Mouse (Mus musculus) CH12.LX (cell line): ENCODE data around the gene Cdh22. TPM values are rescaled to one million over a fixed set of nuclear protein-coding genes. Genes with fewer than 3 reads are reported as not detected.

Source experiments
- DNase-seq: peaks from one replicate; pipeline ENCODE4 v3.0.0-alpha.2; 2013; ENCODE audit errors: extremely low read depth
- H3K27ac ChIP-seq: 2 replicates; pipeline ENCODE4 v1.5.1; 2012; ENCODE audit warnings: low read depth, mild to moderate bottlenecking, control low read depth, moderate library complexity; ENCODE audit not compliant: insufficient read depth
- H3K27me3 ChIP-seq: replicated peaks from 2 replicates; pipeline ENCODE3; 2012; ENCODE audit warnings: inconsistent platforms
- H3K36me3 ChIP-seq, 2 experiments: replicated peaks in 1 of 2; 2 replicates each; pipeline versions ENCODE3 to v1.6.1; 2012; ENCODE audit warnings: inconsistent platforms in 1 of 2, low read length in 1 of 2, mild to moderate bottlenecking in 1 of 2, mixed read lengths in 1 of 2, moderate library complexity in 1 of 2; ENCODE audit not compliant: control insufficient read depth in 1 of 2, insufficient read depth in 1 of 2
- H3K4me1 ChIP-seq, 2 experiments: 2 replicates each; pipeline ENCODE4 v1.6.1; 2012; ENCODE audit warnings: inconsistent platforms in 1 of 2, moderate library complexity in 1 of 2; ENCODE audit not compliant: insufficient read depth in 2 of 2, control insufficient read depth in 1 of 2
- H3K4me2 ChIP-seq: 2 replicates; pipeline ENCODE4 v1.6.1; 2012; ENCODE audit warnings: low read depth, mild to moderate bottlenecking, control low read depth; ENCODE audit not compliant: poor library complexity, insufficient read depth, severe bottlenecking
- H3K4me3 ChIP-seq, 3 experiments: fragments of 150-350 bp in 1 of 3; sonication (generic) in 1 of 3; replicated peaks in 1 of 3; 2 replicates each; pipeline versions ENCODE3 to v1.5.1; 2011 to 2012; ENCODE audit warnings: low read depth in 2 of 3, low read length in 2 of 3, mild to moderate bottlenecking in 2 of 3, moderate library complexity in 2 of 3, control low read depth in 1 of 3, improper control_type of control experiment in 1 of 3, inconsistent platforms in 1 of 3, mixed read lengths in 1 of 3; ENCODE audit not compliant: poor library complexity in 1 of 3
- H3K79me2 ChIP-seq: replicated peaks from 2 replicates; pipeline ENCODE4 v1.6.1; 2012; ENCODE audit warnings: mild to moderate bottlenecking, moderate library complexity; ENCODE audit not compliant: control insufficient read depth, poor library complexity, insufficient read depth, severe bottlenecking; ENCODE audit errors: extremely low read depth
- H3K9ac ChIP-seq: 2 replicates; pipeline ENCODE4 v1.6.1; 2012; ENCODE audit warnings: low read depth, mild to moderate bottlenecking, control low read depth, moderate library complexity; ENCODE audit not compliant: insufficient read depth
- H3K9me3 ChIP-seq: replicated peaks from 2 replicates; pipeline ENCODE3; 2012; ENCODE audit warnings: low read length, inconsistent platforms, mixed read lengths
- CHD2 ChIP-seq: IDR thresholded peaks from 2 replicates; pipeline ENCODE4 v1.6.1; 2011; ENCODE audit warnings: low read length, improper control_type of control experiment
- CTCF ChIP-seq, 2 experiments: IDR thresholded peaks in 1 of 2; conservative IDR thresholded peaks in 1 of 2; 2 replicates each; pipeline ENCODE4 v1.5.1; 2011 to 2012; ENCODE audit warnings: low read depth in 2 of 2, low read length in 2 of 2, improper control_type of control experiment in 1 of 2, inconsistent platforms in 1 of 2, mild to moderate bottlenecking in 1 of 2, moderate library complexity in 1 of 2
- ELF1 ChIP-seq: IDR thresholded peaks from 2 replicates; pipeline ENCODE4 v1.6.1; 2014; ENCODE audit warnings: low read depth, mild to moderate bottlenecking, inconsistent platforms, low read length, improper control_type of control experiment
- EP300 ChIP-seq: IDR thresholded peaks from 2 replicates; pipeline ENCODE4 v1.6.1; 2011; ENCODE audit warnings: low read length, improper control_type of control experiment
- HCFC1 ChIP-seq: IDR thresholded peaks from 2 replicates; pipeline ENCODE4 v1.6.1; 2012; ENCODE audit warnings: low read depth, mild to moderate bottlenecking, inconsistent platforms, low read length, improper control_type of control experiment
- IRF4 ChIP-seq: IDR thresholded peaks from 2 replicates; pipeline ENCODE4 v1.6.1; 2014; ENCODE audit warnings: low read depth, mild to moderate bottlenecking, inconsistent platforms, low read length, improper control_type of control experiment
- JUND ChIP-seq: conservative IDR thresholded peaks from 2 replicates; pipeline ENCODE4 v1.6.1; 2011; ENCODE audit warnings: low read depth, low read length, improper control_type of control experiment
- KAT2A ChIP-seq: IDR thresholded peaks from 2 replicates; pipeline ENCODE4 v1.6.1; 2012; ENCODE audit warnings: low read length, improper control_type of control experiment, inconsistent platforms; ENCODE audit not compliant: insufficient replicate concordance
- MAFK ChIP-seq: IDR thresholded peaks from 2 replicates; pipeline ENCODE4 v1.6.1; 2011; ENCODE audit warnings: low read length, improper control_type of control experiment; ENCODE audit not compliant: insufficient replicate concordance
- MAZ ChIP-seq: IDR thresholded peaks from 2 replicates; pipeline ENCODE4 v1.6.1; 2012; ENCODE audit warnings: low read depth, mild to moderate bottlenecking, inconsistent platforms, low read length, improper control_type of control experiment, moderate library complexity
- MEF2A ChIP-seq: IDR thresholded peaks from 2 replicates; pipeline ENCODE4 v1.6.1; 2014; ENCODE audit warnings: low read depth, mild to moderate bottlenecking, inconsistent platforms, low read length, improper control_type of control experiment, borderline replicate concordance
- MXI1 ChIP-seq: IDR thresholded peaks from 2 replicates; pipeline ENCODE4 v1.6.1; 2011; ENCODE audit warnings: mild to moderate bottlenecking, low read depth, low read length, improper control_type of control experiment
- MYC ChIP-seq: IDR thresholded peaks from 2 replicates; pipeline ENCODE4 v1.6.1; 2011; ENCODE audit warnings: low read depth, mild to moderate bottlenecking, improper control_type of control experiment, low read length
- NELFE ChIP-seq: IDR thresholded peaks from 2 replicates; pipeline ENCODE4 v1.6.1; 2011; ENCODE audit warnings: low read depth, low read length, improper control_type of control experiment
- NRF1 ChIP-seq: IDR thresholded peaks from 2 replicates; pipeline ENCODE4 v1.6.1; 2014; ENCODE audit warnings: low read depth, mild to moderate bottlenecking, inconsistent platforms, low read length, improper control_type of control experiment, moderate library complexity
- POLR2AphosphoS2 ChIP-seq: IDR thresholded peaks from 2 replicates; pipeline ENCODE4 v1.6.1; 2011; ENCODE audit warnings: low read depth, low read length, improper control_type of control experiment
- RAD21 ChIP-seq: IDR thresholded peaks from 2 replicates; pipeline ENCODE4 v1.6.1; 2011; ENCODE audit warnings: low read depth, mild to moderate bottlenecking, low read length, improper control_type of control experiment, moderate library complexity
- RCOR1 ChIP-seq: conservative IDR thresholded peaks from 2 replicates; pipeline ENCODE4 v1.6.1; 2012; ENCODE audit warnings: low read depth, mild to moderate bottlenecking, inconsistent platforms, low read length, improper control_type of control experiment
- SMC3 ChIP-seq: IDR thresholded peaks from 2 replicates; pipeline ENCODE4 v1.6.1; 2011; ENCODE audit warnings: low read depth, low read length, improper control_type of control experiment
- TBP ChIP-seq: conservative IDR thresholded peaks from 2 replicates; pipeline ENCODE4 v1.6.1; 2011; ENCODE audit warnings: low read depth, low read length, improper control_type of control experiment
- TCF12 ChIP-seq: IDR thresholded peaks from 2 replicates; pipeline ENCODE4 v1.6.1; 2014; ENCODE audit warnings: low read depth, mild to moderate bottlenecking, inconsistent platforms, low read length, improper control_type of control experiment
- UBTF ChIP-seq: IDR thresholded peaks from 2 replicates; pipeline ENCODE4 v1.6.1; 2012; ENCODE audit warnings: low read depth, mild to moderate bottlenecking, inconsistent platforms, low read length, improper control_type of control experiment, moderate library complexity
- ZKSCAN1 ChIP-seq: IDR thresholded peaks from 2 replicates; pipeline ENCODE4 v1.6.1; 2012; ENCODE audit warnings: low read depth, inconsistent platforms, low read length, improper control_type of control experiment, borderline replicate concordance
- dilution Hi-C: fragments of 300-500 bp; cut with MboI; formaldehyde crosslinking; loops from 2 replicates; pipeline ENCODE4 v1.14.3; 2020; ENCODE audit warnings: low sequenced_read_pairs; ENCODE audit not compliant: extremely low pct_unique_long_range_greater_than_20kb, extremely low pct_ligation_motif_present
- in situ Hi-C: fragments of 300-500 bp; cut with MboI; formaldehyde crosslinking; loops from 3 replicates; pipeline ENCODE4 v1.14.3; 2019; ENCODE audit warnings: low sequenced_read_pairs, low pct_ligation_motif_present, low pct_unique_long_range_greater_than_20kb, mixed read lengths
- polyA plus RNA-seq: library from polyadenylated mRNA; unstranded; fragments of >175 nt; gene quantifications from 2 replicates; pipeline ENCODE4 v1.2.1, GENCODE M21; 2012; ENCODE audit warnings: low read depth; ENCODE audit not compliant: insufficient read length
- total RNA-seq, 2 experiments: library from RNA; depleted of rRNA; stranded (reverse); fragments of 300-350 nt in 1 of 2; fragments of >200 nt in 1 of 2; gene quantifications; 2 replicates each; pipeline ENCODE4 v1.2.3; 2012 to 2014

The Cdh22 gene
- total and polyA plus RNA-seq, 3 experiments: 0.08 TPM; not detected in 2

- H3K9ac ChIP-seq: no peak overlapping the region
- no peaks in the 10 kb centered on the region for H3K79me2 ChIP-seq
- no peak for TF ChIP-seq RCOR1
- TF ChIP-seq RAD21: no peak
- no peak for TF ChIP-seq NRF1
- TF ChIP-seq CHD2: no peak
- TF ChIP-seq MXI1: no peak
- no peak for TF ChIP-seq TCF12
- no peak for TF ChIP-seq SMC3
- TF ChIP-seq JUND: no peak
- TF ChIP-seq UBTF: no peak
- no peak for TF ChIP-seq HCFC1
- no peak for TF ChIP-seq POLR2AphosphoS2
- TF ChIP-seq NELFE: no peak
- no peak for TF ChIP-seq MYC
- TF ChIP-seq MAFK: no peak
- no peak for TF ChIP-seq KAT2A
- no peak for TF ChIP-seq CTCF (conservative IDR thresholded peaks at IDR 0.05 in 1 of 2, IDR thresholded peaks at IDR 0.05 in 1 of 2; ENCODE audit: low read depth in 2 of 2, low read length in 2 of 2)
- TF ChIP-seq ZKSCAN1: no peak
- TF ChIP-seq ELF1: no peak
- no peaks in the 10 kb centered on the region for H3K36me3 ChIP-seq
- no peak overlapping the region for H3K27ac ChIP-seq
- dilution Hi-C loops: no loop called here
- no peak for DNase-seq
- H3K27me3 ChIP-seq: peaks cover 87% of the 10 kb centered on the region
- no peak overlapping the region for H3K4me2 ChIP-seq
- in situ Hi-C loops: no loop called here
- peaks cover 4 to 7% of the 10 kb centered on the region in 2 experiments; a peak in 2 of 4 replicates for H3K4me1 ChIP-seq
- no peaks in the 10 kb centered on the region for H3K9me3 ChIP-seq
- H3K4me3 ChIP-seq: no peak overlapping the region
Observed at GRCm38 (mm10) chr2:165106585-165106984, 128.1 kb downstream of the Cdh22 start.

GRCm38 (mm10) chr2:165105513-165106079 is 129.1 kb downstream of the Cdh22 start:
- DNase-seq: no peak
- dilution Hi-C loops: no loop called here
- Histone ChIP-seq H3K79me2 (no peaks in the 10 kb centered on the region), H3K9ac (no peak overlapping the region), H3K4me3 (no peak overlapping the region), H3K27me3 (peaks cover 88% of the 10 kb centered on the region), H3K27ac (no peak overlapping the region), H3K9me3 (no peaks in the 10 kb centered on the region), H3K4me1 (peaks cover 4 to 7% of the 10 kb centered on the region in 2 experiments; a peak in 2 of 4 replicates), H3K4me2 (no peak overlapping the region), H3K36me3 (no peaks in the 10 kb centered on the region)
- TF ChIP-seq MEF2A: no peak
- no peak for TF ChIP-seq MAFK
- TF ChIP-seq IRF4: no peak
- no peak for TF ChIP-seq MAZ
- TF ChIP-seq HCFC1: no peak
- no peak for TF ChIP-seq NRF1
- no peak for TF ChIP-seq CTCF (conservative IDR thresholded peaks at IDR 0.05 in 1 of 2, IDR thresholded peaks at IDR 0.05 in 1 of 2; ENCODE audit: low read depth in 2 of 2, low read length in 2 of 2)
- no peak for TF ChIP-seq POLR2AphosphoS2
- no peak for TF ChIP-seq CHD2
- no peak for TF ChIP-seq EP300
- TF ChIP-seq TBP: no peak
- no peak for TF ChIP-seq KAT2A
- no peak for TF ChIP-seq ZKSCAN1
- in situ Hi-C loops: no loop called here
